Mouse (Mus musculus): ENCODE data around the gene Fam181b. TPM values are rescaled to one million over a fixed set of nuclear protein-coding genes. Genes with fewer than 3 reads are reported as not detected.
A peak's percentile ranks its signal among the peaks of the same experiment; 100 is the strongest.

The Fam181b gene
- polyA plus RNA-seq, 1 experiment from 2014 or later, result 53.0 TPM

- 89% methylated on average over 6 of the region's 6 CpGs for WGBS
- Histone ChIP-seq H3K9ac (no peak overlapping the region), H3K4me1 (replicated peaks; ENCODE audit: control insufficient read depth, insufficient read depth, low read length) (no peaks in the 10 kb centered on the region), H3K27ac (no peak overlapping the region), H3K9me3 (ENCODE audit: control insufficient read depth, low read length) (no peaks in the 10 kb centered on the region), H3K4me3 (replicated peaks; ENCODE audit: low read length) (no peak overlapping the region), H3K4me2 (replicated peaks) (no peak overlapping the region), H3K36me3 (replicated peaks; ENCODE audit: control insufficient read depth, insufficient read depth) (no peaks in the 10 kb centered on the region), H3K27me3 (ENCODE audit: control insufficient read depth, insufficient read depth, low read length) (no peaks in the 10 kb centered on the region)
- no peak for ATAC-seq (ENCODE audit: low FRiP score)
- DNase-seq (ENCODE audit: low spot score), result no peak
These were observed 31.4 kb downstream of the Fam181b start for GRCm38 (mm10) chr7:93111056-93111455.

- Histone ChIP-seq H3K4me2 (replicated peaks) (no peak overlapping the region), H3K9me3 (ENCODE audit: control insufficient read depth, low read length) (no peaks in the 10 kb centered on the region), H3K27ac (no peak overlapping the region), H3K4me1 (replicated peaks; ENCODE audit: control insufficient read depth, insufficient read depth, low read length) (no peaks in the 10 kb centered on the region), H3K27me3 (ENCODE audit: control insufficient read depth, insufficient read depth, low read length) (no peaks in the 10 kb centered on the region), H3K36me3 (replicated peaks; ENCODE audit: control insufficient read depth, insufficient read depth) (no peaks in the 10 kb centered on the region), H3K4me3 (replicated peaks; ENCODE audit: low read length) (no peak overlapping the region), H3K9ac (no peak overlapping the region)
- 62% methylated on average over 1 of the region's 1 CpGs for WGBS
- ATAC-seq (ENCODE audit: low FRiP score) (no peak), DNase-seq (ENCODE audit: low spot score) (peak; percentile 38)
These were observed 37.9 kb downstream of the Fam181b start for GRCm38 (mm10) chr7:93117561-93117960.

DNA sequence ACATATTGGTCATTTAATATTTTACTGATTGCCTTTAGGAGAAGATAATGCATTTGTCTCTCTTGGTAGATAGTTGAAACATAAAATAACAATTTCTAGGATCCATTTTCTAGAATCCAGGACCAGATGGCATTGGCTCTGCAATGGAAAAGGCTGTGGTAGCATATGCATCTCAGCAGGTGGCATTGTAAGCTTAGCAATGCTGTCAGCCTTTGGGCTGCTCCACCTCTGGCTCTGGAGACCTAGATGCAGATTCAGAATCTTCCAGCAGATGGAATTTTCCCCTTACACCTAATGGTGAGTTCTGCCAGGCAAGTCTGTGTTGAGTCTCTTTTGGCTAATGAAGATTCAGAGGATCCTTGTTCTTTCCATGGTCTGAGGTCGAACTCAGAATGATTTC, 44.3 kb downstream of the Fam181b start:
- no peak overlapping the region for H3K27ac ChIP-seq
- H3K9me3 ChIP-seq (ENCODE audit: control insufficient read depth, low read length), result no peaks in the 10 kb centered on the region
- no peak overlapping the region for H3K4me2 ChIP-seq (replicated peaks)
- WGBS, result 61% methylated on average over 1 of the region's 1 CpGs
- no peak overlapping the region for H3K4me3 ChIP-seq (replicated peaks; ENCODE audit: low read length)
- ATAC-seq (ENCODE audit: low FRiP score) (no peak), DNase-seq (ENCODE audit: low spot score) (no peak)
- H3K9ac ChIP-seq, result no peak overlapping the region
- no peaks in the 10 kb centered on the region for H3K4me1 ChIP-seq (replicated peaks; ENCODE audit: control insufficient read depth, insufficient read depth, low read length)
- H3K27me3 ChIP-seq (ENCODE audit: control insufficient read depth, insufficient read depth, low read length), result no peaks in the 10 kb centered on the region
- H3K36me3 ChIP-seq (replicated peaks; ENCODE audit: control insufficient read depth, insufficient read depth), result no peaks in the 10 kb centered on the region

Other genes starting within 250 kb of the Fam181b start
- gene Ddias, start 205.6 kb upstream of the Fam181b start, polyA plus RNA-seq (2014; fragmentation: Nextera tagmentation; extraction: Ambion mirVana), result 4.8 and 5.0 TPM in 2 replicates
- gene Prcp, start 205.4 kb upstream of the Fam181b start, polyA plus RNA-seq (2014; fragmentation: Nextera tagmentation; extraction: Ambion mirVana), result 20.3 and 21.1 TPM in 2 replicates

All from hindbrain, embryonic 14.5 days (tissue).